Mouse (Mus musculus) urinary bladder, postnatal 36 days (tissue): Measurements from ENCODE around the gene Banp.

Experiments
- DNase-seq, 2 experiments: peaks; one replicate each; pipeline ENCODE4 v3.0.0; 2022; ENCODE audit warnings: low spot score in 2 of 2, mixed read lengths in 1 of 2

The Banp gene

GRCm38 (mm10) chr8:121980792-121981519 lies 31.4 kb downstream of the Banp start:
- no peak for DNase-seq

DNA sequence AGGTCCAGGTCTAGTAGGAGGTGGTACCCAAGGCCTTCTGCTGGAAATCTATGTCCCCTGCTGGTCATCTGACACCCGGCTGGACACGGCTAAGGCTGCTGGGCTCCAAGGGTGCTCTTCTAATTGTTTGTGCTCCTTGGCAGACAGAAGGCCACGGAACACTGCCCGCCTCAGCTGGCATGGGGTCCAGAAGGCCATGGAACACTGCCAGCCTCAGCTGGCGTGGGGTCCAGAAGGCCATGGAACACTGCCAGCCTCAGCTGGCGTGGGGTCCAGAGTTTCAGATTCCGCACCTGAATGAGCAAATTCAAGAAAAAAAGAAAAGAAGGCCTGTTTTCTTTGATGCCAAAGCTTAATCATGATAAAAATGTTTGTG lies 32.0 kb downstream of the Banp start:
- DNase-seq: no peak

DNA sequence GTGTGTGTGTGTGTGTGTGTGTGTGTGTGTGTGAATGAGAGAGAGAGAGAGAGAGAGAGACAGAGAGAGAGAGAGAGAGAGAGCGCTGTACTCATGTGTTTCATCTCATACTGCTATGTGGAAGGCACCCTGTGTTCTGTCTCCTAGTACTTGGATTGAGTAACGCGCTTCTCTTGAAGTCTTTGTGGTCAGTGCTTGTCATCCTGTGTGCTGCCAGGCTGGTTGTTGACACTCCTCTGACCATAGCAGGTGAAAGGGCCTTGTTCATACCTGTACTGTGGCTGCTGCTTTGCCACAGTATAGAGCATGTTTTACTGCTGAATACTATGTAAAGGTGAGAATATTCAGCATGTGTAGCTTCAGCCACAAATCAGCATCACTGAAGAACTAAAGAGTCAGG lies 36.1 kb downstream of the Banp start:
- DNase-seq: no peak

DNA sequence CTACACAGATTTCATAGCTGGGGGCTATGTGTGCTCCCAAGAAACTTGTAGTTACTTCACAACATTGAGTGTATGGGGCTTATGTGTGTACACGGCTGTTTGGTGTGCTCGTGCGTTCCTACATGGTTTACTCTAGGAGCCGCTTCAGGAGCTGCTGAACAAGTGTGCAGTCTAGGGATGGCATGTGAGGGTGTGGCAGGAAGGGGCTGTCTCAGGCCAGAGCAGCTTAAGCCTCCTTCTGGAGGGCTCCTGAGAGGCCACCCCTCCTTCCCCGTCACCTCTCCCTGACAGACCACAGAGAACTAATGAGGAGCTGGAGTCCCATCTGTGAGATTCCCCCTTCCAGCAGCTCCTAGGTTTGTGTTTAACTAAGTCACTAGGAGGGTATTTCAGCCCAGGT lies 38.3 kb downstream of the Banp start:
- no peak for DNase-seq

- no peak for DNase-seq
Observed at GRCm38 (mm10) chr8:121990506-121991255, 41.1 kb downstream of the Banp start.

DNA sequence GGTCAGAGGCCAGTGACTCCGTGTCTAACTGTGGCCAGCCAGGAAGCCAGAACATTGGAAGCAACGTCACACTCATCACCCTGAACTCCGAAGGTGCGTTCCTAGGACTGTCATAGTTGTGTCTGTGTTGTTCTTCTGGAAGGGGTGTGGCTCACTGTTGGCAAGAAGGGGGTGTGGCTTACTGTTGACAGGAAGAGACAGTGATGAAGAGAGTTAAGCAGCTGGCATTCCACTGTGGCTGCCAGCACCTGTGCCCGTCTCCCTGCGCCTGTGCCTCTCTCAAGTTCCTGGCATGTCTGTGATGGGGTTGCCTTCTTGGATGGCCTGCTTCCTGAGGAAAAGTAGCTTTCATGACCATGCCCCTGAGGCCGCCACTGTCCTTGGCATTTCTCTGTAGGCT lies 42.1 kb downstream of the Banp start:
- no peak for DNase-seq

GRCm38 (mm10) chr8:121992911-121993310 lies 43.4 kb downstream of the Banp start:
- no peak for DNase-seq

DNA sequence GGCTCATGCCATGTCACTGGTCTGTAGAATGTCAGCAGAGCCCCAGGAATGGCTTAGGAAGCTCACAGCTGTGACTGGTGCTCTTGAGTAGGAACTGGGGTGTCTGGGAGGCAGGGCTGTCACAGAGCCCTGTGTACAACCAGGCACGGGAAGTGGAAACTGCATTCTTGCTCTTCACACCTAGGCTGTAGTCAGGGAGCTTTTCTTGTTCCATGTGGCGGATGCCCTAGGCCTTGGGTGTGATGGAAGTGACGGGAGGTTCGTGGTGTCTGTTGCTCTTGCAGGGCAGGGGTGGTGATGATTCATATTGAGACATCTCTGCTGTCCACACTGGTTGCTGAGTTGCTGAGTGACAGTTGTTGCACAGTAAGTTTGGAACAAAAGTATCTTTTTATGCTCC lies 45.6 kb downstream of the Banp start:
- no peak for DNase-seq

GRCm38 (mm10) chr8:121995895-121996294 lies 46.3 kb downstream of the Banp start:
- DNase-seq: peak in 1 of 2 experiments; percentile 50

GRCm38 (mm10) chr8:121998631-121999030 lies 49.1 kb downstream of the Banp start:
- DNase-seq: no peak

- DNase-seq: peak in 1 of 2 experiments; percentile 26
Observed at GRCm38 (mm10) chr8:121999211-121999610, 49.7 kb downstream of the Banp start.

DNA sequence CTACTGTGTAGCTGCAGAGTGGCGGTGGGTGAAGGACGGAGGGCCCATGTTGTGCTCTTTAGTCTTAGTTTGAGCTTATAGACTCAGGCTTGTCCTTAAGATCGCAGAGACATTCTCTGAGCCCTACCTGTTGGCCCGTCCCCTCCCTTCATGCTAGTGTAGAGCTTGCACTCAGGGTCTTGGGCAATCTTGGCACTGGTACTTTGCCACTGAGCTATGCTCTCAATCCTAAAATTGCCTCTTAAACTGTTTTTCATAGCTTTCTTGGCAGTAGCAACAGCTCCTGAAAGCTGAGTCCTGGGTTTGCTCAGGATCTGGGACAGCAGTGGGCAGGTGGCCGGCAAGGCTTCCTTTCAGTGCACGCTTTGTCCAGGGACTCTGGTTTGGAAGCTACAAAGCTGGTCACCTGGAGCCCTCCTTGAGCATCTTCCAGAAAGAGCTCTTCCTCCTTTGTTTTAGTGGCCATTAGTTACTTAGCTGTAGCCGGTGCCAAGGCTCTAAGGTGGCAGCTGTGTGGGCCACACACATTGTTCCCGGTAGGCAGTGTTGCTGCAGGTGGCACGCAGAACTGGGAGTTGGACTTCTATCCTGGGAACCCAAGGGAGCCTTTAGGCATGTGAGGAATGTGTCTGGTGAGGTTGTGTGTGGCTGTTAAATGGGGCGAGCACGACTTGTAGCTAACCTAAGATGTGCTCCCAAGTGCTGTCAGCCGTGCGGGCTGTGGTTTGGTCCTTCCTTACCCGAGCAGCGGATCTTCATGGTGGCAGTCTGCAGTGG lies 52.0 kb downstream of the Banp start:
- DNase-seq: no peak

DNA sequence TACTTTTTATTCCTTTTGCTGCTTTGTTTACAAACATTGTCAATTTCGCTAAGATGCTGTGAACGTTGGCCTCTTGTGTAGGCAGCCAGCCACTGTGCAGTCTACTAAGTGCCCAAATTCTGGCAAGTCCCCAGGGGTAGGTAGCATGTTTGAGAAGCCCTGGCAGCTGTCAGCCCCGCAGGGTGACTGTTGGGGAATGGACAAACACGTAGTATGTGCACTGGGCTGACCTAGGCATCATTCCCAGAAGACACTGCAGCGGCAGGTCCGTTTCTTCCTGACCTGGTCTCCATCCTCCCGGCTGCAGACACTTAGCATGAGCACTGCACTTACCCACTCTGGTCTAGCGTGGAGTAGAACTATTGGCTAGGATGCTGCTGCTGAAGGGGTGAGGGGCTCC lies 54.1 kb downstream of the Banp start:
- DNase-seq: no peak

DNA sequence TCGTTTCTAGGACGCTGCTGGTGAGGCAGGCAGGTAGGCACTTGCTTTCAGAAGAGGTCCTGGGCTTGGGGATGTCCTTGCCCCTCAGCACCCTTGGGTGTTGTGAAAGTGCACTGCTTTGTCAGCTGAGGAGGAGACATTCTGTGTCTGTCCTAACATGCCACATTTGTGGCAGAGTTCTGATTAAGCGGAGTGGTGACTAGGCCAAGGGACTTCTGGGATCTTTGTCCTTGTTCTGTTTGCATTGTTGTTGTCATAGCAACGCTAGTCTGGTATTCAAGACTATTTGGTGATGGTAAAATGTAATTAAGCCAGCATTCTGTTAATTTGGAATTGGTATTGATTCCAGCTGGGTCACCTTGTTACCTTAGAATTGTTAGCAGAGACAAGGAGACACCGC lies 54.6 kb downstream of the Banp start:
- peak in 1 of 2 experiments; percentile 37 for DNase-seq

DNA sequence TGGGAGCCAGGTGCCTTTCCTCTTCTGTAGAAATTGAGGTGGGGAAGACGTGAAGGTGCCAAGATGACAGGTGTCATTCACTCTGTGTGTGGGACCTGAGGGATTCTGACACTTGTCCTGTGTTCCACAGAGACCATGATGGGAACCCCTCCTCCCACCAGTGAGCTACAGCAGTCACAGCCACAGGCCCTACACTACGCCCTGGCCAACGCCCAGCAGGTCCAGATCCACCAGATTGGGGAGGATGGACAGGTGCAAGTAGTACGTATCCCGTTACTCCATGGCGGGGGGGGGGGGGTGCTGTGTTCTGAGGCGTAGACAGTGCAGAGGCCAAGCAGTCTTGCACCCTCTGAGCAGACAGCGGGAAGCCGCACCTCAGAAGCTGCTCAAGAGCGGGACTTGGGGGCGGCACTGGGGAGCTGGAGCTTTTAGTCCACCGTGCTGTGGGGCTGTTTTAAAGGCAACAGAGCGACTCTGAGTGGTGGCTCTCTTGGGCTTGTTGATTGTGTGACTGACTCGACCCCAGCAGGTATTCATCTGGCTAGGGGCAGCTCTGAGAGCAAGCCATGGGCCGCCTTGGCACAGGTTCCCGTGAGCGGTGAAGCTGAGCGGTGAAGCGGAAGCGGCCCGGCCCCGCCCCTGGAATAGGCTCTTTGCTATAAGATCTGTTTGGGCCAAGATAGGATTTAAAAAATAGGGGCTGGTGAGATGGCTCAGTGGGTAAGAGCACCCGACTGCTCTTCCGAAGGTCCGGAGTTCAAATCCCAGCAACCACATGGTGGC lies 56.1 kb downstream of the Banp start:
- DNase-seq: no peak

- DNase-seq: no peak
Observed at GRCm38 (mm10) chr8:122006688-122007484, 57.3 kb downstream of the Banp start.

DNA sequence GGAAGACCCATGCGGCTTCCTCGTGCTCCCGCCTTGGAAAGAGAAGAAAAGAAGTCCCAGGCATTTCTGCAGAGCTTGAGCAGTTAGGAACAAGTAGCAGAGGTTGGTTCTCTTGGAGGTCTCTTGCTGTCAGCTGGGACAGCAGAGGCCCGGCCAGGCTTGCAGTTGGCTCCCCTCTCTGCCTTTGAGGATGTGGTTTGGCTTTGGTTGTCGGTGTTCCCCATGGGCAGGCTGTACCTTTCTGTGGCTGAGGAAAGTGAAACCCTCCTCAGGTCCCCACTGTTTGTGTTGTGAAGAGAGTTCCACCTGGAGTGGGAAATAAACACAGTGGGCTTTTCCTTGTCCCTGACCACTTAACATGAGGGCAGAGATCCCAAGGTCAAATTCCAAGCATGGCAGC lies 58.8 kb downstream of the Banp start:
- DNase-seq: no peak

DNA sequence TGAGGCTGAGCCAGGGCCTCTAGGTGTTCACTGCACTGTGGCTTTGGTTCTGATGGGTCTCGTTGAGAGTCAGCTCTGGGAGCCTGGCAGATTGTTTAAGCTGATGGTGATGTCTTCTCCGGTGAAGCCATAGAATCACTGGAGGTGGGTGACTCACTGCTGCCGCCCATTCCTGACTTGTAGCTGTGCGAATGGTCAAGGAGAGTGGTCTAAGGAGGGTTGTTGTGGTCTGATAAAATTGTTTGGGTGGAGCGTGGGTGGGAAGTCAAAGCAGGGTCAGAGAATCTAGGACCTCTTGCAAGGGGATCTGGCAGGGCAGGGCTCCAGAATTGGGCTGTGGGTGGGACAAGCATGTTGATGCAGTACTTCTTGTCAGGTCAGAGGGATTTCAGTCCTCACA lies 61.1 kb downstream of the Banp start:
- no peak for DNase-seq

GRCm38 (mm10) chr8:122011066-122011588 lies 61.6 kb downstream of the Banp start:
- DNase-seq: no peak

DNA sequence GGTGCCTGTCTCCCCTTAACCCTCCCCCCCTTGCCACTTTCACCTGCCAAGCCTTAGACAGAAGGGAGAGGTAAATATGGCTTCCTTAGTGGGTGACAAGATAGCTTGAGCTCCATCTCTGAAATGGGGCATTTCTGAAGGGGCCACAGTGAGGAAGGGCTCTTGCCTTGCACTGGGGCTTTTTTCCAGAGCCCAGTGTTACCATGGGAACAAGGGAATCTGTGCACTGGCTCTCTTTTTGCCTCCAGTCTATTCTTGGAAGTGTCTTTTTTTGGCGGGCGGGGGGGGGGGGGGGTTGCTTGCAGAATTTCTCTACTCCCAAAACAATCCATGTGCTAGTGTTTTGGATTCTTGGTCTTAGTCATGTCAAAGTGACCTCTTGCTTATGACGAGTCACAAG lies 65.1 kb downstream of the Banp start:
- DNase-seq: no peak
